Mouse (Mus musculus) CH12.LX (cell line): ENCODE measurements around the gene Cldn14.

ENCODE experiments used
- CTCF ChIP-seq, 2 experiments: IDR thresholded peaks in 1 of 2; conservative IDR thresholded peaks in 1 of 2; 2 replicates each; pipeline ENCODE4 v1.5.1; 2011 to 2012; ENCODE audit warnings: low read depth in 2 of 2, low read length in 2 of 2, improper control_type of control experiment in 1 of 2, inconsistent platforms in 1 of 2, mild to moderate bottlenecking in 1 of 2, moderate library complexity in 1 of 2
- E2F4 ChIP-seq: IDR thresholded peaks from 2 replicates; pipeline ENCODE4 v1.6.1; 2011; ENCODE audit warnings: low read depth, low read length, improper control_type of control experiment; ENCODE audit not compliant: insufficient replicate concordance
- HCFC1 ChIP-seq: IDR thresholded peaks from 2 replicates; pipeline ENCODE4 v1.6.1; 2012; ENCODE audit warnings: low read depth, mild to moderate bottlenecking, inconsistent platforms, low read length, improper control_type of control experiment
- JUND ChIP-seq: conservative IDR thresholded peaks from 2 replicates; pipeline ENCODE4 v1.6.1; 2011; ENCODE audit warnings: low read depth, low read length, improper control_type of control experiment
- MXI1 ChIP-seq: IDR thresholded peaks from 2 replicates; pipeline ENCODE4 v1.6.1; 2011; ENCODE audit warnings: mild to moderate bottlenecking, low read depth, low read length, improper control_type of control experiment
- MYC ChIP-seq: IDR thresholded peaks from 2 replicates; pipeline ENCODE4 v1.6.1; 2011; ENCODE audit warnings: low read depth, mild to moderate bottlenecking, improper control_type of control experiment, low read length
- NELFE ChIP-seq: IDR thresholded peaks from 2 replicates; pipeline ENCODE4 v1.6.1; 2011; ENCODE audit warnings: low read depth, low read length, improper control_type of control experiment
- POLR2A ChIP-seq: IDR thresholded peaks from 2 replicates; pipeline ENCODE4 v1.6.1; 2011; ENCODE audit warnings: low read depth, mild to moderate bottlenecking, improper control_type of control experiment, low read length
- POLR2AphosphoS2 ChIP-seq: IDR thresholded peaks from 2 replicates; pipeline ENCODE4 v1.6.1; 2011; ENCODE audit warnings: low read depth, low read length, improper control_type of control experiment
- RAD21 ChIP-seq: IDR thresholded peaks from 2 replicates; pipeline ENCODE4 v1.6.1; 2011; ENCODE audit warnings: low read depth, mild to moderate bottlenecking, low read length, improper control_type of control experiment, moderate library complexity
- TCF12 ChIP-seq: IDR thresholded peaks from 2 replicates; pipeline ENCODE4 v1.6.1; 2014; ENCODE audit warnings: low read depth, mild to moderate bottlenecking, inconsistent platforms, low read length, improper control_type of control experiment
- ZC3H11A ChIP-seq: IDR thresholded peaks from 2 replicates; pipeline ENCODE4 v1.6.1; 2012; ENCODE audit warnings: low read depth, mild to moderate bottlenecking, inconsistent platforms, low read length, improper control_type of control experiment
- ZMIZ1 ChIP-seq: IDR thresholded peaks from 2 replicates; pipeline ENCODE4 v1.6.1; 2012; ENCODE audit warnings: low read depth, mild to moderate bottlenecking, inconsistent platforms, low read length, improper control_type of control experiment

GRCm38 (mm10) chr16:93974278-93974677 is 34.4 kb downstream of the Cldn14 start:
- TF ChIP-seq HCFC1 (no peak), MXI1 (no peak), CTCF (conservative IDR thresholded peaks at IDR 0.05 in 1 of 2, IDR thresholded peaks at IDR 0.05 in 1 of 2; ENCODE audit: low read depth in 2 of 2, low read length in 2 of 2) (no peak), POLR2A (no peak), RAD21 (no peak), NELFE (no peak), POLR2AphosphoS2 (no peak), ZC3H11A (no peak), TCF12 (no peak), MYC (no peak), E2F4 (no peak), ZMIZ1 (no peak), JUND (no peak)
